Mouse (Mus musculus) mature B cell (primary cell): ENCODE measurements around the gene Gm28845.

ENCODE experiments used
- in situ Hi-C: fragments of 300-500 bp; cut with MboI; formaldehyde crosslinking; loops from 2 replicates; pipeline ENCODE4 v1.14.3; 2019

Gene Gm28845

DNA sequence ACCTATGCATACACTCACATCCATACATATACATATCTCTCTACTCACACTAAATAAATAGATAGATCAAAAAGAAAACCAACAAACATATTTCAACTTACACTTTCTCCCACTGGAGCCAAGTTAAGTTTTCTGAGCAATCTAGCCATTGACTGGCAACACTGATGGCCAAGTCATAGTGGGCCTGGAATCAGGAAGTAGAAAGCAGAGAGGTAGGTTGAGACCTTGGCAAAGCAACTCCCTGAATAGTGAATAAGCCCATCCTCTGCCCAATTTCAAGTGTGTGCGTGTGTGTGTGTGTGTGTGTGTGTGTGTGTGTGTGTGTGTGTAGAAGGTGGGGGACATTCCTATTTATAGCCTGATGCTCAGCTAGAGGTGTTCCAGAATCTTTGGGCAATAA lies at the start of gene Gm28845:
TSS of gene Gm28845 (minus strand) at position 121 of the 400 bp plus-strand sequence.
- in situ Hi-C loops: no loop called here

DNA sequence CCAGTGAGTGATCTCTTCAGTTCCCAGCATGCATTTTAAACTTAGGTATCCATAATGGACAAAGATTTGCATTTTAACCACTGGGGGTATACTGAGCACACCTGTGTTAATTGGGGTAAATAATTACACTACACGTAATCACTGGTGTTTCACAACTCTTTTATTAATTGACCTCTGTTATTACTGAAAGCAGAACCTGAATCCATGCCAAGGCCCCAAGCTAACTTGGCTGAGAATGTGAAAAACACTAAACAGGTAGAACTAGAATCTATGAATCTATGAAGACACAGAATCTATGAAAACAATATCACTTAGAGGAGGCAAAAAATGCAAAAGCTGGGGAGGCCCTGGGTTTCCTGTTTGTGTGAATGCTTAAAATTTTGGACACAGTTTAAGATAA lies 48.1 kb upstream of the Gm28845 start:
- in situ Hi-C loops: no loop called here

DNA sequence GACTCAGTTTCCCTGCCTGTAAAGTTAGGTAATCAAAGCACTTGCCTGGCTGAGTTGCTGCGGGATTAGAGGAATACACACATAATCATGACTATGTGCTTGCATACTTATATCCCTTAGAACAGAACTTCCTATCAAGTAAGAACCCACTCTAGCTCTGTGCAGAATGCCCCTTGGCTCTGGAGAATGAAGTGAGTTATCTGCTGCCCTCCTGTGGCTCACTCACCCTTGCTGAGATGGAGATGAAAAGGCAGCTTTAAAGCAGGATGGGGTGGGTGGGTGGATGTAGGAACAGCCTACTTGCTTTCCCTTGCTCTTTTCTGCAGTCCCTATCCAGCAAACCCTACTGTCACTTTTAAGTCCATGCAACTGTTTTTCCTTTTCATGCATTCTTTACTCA lies 42.9 kb upstream of the Gm28845 start:
- in situ Hi-C loops: no loop called here

DNA sequence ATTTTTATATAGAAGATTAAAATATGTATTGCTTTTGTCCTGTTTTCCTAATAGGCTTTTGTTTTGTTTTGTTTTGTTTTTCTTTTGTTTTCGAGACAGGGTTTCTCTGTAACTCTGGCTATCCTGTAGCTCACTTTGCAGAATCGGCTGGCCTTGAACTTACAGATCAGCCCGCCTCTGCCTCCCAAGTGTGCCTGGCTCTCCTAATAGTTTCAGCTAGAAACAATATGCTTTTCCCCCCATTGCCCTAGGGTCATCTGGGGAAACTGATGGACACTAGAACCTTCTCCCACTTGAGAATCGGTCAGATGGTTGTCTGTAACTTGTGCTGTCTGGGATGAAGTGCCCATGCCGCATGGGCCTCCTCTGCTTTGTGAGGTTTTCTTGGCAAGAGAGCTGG lies 36.8 kb upstream of the Gm28845 start:
- in situ Hi-C loops: no loop called here

DNA sequence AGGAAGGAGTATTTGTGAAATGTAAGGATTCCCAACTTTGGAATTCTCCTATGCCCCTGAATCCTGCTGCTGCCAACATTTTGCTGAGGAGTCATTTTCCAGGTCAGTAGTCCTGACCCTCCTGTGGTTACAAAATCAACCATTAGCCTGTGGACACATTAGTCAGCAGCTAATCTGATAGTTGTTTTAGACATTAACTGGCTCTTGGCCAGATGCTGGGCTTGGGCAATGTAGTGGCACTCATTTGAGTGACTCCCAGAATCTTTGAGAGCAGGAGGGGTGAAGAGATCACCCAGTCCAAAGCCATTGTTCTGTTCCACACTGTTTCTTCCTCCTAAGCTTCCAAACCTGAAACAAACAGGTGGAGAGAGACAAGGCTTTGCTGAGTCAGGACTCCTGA lies 35.5 kb upstream of the Gm28845 start:
- in situ Hi-C loops: no loop called here

DNA sequence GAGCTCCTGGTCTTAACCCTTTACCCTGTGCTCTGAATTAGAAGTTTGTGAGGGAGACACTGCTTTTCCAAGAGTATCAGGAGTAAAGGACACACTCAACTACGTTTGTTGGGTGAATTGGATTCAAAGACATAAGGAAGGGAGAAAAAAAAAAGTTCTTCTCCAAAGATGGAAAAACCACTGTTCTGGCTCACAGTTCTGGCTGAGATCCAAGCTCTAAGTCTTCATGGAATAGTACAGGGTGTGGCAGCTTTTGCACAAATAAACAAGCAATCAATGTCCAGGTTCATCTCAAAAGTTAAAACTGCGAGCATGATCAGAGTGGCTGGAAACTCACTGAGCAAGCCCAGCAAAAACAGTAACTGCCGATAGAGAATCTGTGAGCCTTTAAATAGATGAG lies 28.6 kb upstream of the Gm28845 start:
- in situ Hi-C loops: no loop called here

DNA sequence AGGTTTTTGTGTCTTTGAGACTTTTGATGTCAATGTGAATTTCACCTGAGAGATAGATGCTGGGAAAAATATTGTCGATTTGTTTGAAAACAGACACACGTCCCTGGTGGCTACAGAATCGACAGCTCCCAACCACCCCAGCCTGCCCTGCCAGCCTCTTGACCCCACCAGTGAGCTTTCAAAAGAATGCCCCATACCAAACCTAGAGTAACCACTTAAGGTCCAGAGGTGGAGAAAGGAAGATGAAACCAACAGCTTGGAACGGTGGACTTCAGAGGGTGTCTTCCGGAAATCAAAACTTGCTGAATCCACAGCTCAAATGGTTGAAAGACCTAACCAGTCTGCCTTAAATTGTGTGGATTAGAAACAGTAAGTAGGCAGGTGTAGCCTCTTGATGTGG lies 28.0 kb upstream of the Gm28845 start:
- in situ Hi-C loops: no loop called here

DNA sequence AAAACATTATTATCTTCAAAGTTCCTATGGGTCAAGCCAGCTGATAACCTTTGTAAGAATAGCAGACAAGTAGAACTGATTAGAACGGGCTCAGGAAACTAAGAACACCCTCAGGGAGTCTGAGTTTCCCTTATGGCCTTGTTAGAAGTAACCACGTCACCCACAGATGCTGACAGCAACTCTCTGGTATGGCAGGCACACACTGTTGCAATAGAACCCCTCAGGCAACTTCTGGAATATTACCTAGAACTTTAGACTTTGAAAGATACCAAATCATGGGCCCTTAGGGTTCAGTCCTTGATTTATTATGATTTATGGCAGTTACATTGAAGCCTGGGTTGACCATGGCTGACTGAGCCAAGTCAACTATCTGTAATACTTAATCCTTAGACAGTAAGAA lies 27.2 kb upstream of the Gm28845 start:
- in situ Hi-C loops: no loop called here

DNA sequence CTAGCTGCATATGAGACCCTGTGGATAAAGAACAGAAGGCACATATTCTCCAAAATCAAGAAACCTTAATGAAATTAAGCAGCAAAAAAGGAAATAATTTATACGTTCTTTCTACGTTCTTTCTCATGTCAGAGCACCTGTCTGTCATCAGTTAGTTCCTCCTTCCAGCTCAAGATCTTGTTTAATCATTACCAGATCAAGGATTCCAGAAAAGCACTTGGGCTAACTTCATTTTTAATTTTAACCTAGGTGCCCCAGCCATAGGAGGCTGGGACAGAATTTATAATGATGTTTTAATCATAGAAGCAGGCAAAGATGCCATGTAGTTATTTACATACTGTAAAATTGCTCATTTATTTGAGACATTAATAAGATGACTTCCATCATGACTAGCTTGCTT lies 25.4 kb upstream of the Gm28845 start:
- in situ Hi-C loops: no loop called here

DNA sequence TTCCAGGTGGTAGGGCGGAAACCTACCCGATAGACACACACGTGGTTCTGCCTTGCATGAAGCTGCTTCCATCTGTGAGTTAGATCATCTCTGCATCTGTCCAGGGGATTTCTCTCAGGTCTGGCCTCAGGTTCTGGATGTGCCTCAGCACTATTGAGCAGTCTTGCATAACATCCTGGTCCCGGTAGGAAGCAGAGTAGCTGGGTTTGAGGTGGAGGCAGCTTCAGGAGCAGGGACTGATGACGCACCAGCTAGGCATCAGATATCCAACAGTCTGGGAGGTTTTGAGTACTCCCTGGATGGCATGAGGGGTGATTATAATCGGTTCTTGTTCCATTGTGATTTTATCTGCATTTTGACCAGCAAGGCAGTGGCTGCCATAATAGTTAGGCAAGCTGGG lies 18.2 kb upstream of the Gm28845 start:
- in situ Hi-C loops: no loop called here

DNA sequence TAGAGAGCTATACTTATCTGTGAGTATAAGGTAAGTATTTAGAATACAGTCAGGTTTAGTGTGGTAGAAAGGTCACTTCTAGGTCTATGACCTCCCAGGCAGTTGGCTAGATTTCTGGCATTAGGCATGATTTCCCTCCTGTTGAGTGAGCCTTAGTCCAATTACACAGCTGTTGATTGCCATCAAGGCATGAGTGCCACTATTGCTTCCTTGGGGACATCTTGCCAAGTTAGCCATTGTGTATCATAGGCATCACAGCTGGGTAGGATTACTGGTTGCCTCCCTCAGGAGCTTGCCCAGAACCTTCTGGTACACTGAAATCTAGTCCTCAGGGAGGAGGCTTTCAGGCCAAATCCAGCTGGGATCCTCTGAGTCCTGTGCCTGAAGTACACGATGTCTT lies 13.5 kb upstream of the Gm28845 start:
- in situ Hi-C loops: no loop called here

DNA sequence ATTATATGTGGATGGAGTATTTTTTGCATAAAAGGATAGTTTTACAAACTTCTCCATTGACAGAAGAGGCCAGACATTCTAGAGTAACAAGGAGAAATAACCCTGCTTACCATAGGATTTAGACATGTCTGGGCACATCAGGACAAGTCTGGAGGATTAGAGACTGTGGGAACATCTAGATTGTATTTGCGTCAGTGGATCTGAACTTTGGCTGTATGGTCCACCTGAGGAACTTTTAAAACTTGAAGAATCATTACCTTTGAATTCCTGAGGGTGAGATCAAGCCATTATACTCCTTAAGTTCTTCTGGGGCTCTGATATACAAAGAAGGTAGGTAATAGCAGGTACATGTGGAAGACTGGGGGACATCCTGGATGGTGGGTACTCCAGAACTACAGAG lies 12.3 kb upstream of the Gm28845 start:
- in situ Hi-C loops: no loop called here

DNA sequence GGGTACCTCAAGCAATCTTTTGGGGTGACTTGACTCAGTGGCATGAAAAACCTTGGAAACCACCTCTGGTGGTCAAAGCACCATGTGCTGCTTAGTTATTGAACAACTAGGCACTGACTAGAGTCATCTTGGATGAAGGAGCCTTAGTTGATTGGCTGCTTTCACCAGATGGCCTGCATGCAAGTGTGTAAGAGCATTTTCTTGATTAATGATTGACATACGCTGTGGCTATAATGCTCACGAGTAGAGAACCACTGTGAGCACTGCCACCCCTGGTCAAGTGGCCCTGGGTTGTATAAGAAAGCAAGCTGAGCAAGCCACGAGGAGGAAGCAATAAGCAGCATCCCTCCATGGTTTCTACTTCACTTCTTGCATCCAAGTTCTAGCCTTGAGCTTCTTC lies 10.9 kb upstream of the Gm28845 start:
- in situ Hi-C loops: no loop called here

DNA sequence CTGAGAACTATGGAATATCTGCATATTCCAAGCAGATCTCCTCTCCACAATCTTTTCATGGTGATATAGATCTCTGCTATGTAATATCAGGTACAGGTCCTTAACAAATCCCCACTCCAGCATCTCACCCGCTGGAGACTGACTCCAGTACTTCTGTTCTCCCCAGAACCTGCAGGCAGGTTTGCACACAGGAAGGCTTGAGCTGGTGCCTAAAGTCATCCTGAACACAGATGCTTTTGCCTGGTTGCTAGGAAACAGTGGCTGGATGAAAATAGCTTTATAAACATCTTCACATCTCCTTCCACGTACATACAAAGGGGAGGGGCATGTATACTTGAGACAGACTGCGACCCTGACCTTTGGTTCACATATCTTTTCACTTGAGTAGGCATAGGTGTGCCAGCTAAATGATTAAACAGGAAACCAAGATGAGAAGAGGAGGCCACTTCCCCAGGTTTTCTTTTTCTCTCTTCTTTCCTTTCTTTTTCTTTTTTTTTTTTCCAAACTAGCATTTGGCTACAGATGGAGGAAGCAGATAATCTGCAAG lies 10.3 kb upstream of the Gm28845 start:
- in situ Hi-C loops: no loop called here

DNA sequence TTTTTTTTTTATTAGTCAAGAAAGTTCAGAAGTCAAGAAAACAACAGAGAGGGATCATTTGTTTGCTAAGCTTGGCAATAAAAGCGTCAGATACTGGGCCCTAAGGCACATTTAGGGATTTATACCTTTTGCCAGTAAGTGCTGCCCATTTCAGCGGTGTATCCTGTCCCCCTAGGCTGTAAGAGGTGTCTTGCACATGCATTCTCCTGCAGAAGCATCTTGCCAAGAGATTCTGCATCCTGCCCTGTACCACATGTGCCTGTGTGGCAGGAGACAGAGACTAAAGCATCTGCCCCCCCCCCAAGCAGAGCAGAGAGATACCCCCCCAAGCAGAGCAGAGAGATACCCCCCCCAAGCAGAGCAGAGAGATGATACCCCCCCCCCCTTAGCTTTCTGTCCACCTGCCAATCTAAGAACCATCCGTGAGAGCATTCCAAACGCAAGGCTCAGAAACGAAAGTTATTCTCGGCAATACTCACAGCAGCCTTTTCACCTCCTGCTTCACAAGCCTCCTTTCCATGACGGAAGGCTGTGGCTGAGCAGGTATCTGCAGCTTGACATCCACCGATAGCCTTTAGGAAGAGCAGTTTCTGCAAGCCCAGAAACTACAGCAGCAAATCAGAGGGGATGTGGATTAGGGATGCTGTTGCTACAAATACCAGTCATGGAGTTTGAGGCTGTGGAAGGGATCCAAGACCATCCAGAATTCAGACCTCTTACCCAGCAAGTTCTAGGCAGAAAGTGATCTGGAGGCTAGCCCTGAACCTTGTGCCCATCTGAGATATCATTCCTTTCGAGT lies 3.4 kb upstream of the Gm28845 start, which contains the start of gene D630023F18Rik:
TSS of gene D630023F18Rik (minus strand) at position 641 of the 799 bp plus-strand sequence.
- in situ Hi-C loops: no loop called here

DNA sequence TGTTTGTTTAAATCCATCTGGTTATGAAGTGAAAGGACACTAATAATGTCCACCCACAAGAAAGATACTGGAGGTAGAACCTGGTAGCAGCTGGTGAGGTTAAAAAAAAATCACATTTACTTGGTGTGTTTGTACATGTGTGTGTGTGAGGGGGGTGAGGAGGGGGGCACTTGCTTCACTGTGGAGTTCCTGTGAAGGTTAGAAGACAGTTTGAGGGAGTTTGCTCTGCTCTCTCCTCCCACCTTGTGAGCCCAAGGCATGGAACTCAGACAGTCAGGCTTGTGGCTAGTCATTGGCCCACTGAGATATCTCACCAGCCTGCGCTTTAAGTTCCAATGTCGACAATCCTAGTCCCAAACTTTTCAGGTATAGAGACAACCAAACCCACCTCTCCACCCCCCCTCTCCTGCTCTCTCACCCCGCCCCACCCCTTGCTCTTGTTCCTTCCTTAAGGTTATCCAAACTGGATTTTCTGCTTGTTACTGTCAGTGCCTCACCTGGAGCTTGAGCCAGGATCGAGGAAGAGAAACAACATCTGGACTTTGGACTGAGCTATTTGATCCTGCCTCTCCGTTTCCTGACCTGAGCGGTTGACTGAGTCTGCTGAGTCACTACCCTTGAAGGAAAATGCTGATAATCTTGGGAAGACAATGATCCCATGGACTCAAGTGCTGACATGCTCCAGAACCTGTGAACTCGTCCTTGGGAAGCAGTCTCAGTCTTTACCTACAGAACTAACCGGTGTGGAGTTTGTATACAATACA lies 1.0 kb downstream of the Gm28845 start:
- in situ Hi-C loops: no loop called here

DNA sequence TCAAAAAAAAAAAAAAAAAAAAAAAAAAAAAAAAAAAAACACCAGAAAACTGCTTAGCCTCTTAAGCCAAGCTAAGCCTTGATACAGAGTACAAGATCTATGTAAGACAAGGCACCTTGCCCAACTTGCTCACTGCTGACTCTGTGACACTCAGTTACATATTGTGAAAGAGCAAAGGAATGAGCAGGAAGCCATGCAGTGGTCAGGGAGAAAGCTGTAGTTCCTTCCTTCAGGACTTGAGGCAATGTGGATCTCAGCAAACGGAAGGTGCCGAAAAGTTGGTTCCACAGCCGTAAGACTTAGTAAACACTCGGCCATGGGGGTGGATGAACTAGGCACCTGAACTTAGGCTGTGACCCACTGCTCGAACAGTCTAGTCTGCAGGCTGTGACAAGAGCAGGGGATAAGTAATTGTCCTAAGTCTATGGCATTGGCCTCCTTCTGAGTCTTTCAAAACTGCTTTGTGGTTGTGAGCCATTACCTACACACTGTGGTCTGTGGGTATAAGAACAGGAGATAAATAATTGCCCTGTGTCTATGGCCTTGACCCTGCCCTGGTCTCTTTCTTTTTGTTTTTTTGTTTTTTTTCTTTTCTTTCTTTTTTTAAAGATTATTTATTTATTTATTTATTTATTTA lies 5.7 kb downstream of the Gm28845 start:
- in situ Hi-C loops: no loop called here

DNA sequence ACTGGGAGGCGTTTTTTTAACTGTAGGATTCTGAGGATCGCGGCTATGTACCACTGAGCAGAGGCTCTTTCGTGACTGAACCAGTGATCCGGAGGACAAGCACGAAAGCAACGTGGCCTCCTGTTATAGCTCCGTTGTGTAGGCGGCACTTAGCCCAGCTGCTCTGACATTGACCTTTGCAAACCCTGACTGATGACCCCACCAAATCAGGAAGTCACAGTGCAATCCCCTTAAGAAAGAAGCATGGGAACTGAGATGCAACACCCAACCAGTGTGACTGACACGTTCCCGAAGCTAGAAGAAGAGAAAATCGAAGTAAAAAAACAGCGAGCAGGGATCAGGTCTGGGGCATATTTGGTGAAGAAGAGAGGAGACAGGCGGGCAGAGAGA lies 6.6 kb downstream of the Gm28845 start:
- in situ Hi-C loops: no loop called here

DNA sequence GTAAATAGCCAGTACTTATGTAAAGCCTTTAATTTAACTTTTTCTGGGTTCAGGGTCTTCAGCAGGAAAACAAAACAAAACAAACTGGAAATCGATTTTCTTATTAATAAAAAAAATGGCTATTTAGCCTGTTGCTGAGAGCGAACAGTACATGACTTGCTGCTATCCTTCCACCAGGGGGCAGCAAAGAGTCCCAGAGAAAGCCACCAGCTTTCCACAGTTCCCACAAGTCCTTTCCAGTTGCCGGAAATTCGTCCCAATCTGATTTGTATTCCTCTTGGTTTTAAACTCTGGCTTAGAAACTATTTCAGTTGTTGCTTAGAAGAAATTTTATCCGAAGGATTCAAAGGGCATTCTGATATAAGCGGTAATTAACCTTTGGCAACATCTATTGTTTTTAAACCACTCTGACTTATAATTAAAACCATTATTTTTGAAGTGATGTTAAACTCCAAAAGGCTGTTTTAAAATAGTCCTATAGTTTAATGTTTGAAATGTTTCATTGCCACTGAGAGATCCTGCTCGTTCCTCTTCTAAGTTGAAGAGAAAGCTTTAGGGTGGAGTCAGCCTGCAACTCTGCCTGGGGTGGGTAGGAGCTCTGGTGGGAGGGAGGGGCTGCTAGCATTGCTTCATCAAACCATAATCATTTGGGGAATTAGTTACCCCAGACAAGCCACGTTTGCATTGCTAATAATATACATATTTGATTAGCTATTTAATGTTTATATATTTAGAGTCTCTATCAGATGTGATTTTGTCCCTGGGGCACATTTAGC lies 7.1 kb downstream of the Gm28845 start:
- in situ Hi-C loops: no loop called here

DNA sequence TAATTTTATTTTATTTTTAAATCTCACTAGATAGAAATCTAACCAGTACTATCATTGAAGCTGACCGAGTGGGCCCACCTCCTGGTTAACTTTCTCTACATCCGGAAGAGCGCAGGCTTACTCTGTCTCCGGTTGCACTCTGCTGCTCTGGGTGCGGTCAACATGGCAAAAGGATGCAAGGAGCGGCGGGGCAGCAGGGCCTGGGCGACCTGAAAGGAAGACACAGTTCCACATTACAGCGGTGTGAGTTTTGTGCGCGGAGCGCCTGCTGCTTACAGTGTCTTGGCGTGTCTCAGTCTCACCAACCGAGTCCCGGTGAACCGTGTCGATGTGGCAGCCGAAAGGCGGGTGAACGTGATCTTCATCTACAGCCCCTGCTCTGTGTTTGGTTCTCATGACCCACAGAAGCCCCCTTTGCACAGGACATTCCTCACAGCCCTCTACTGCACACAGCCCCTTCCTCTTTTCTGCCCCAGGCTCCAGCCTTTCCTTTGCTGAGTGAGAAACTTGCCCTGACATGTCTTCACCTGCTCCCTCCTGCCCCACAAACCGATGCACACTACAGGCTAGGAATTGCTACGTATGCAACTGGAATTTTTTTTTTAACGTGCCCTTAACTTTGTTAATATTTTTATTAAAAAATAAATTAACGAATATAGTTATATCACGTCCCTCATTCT lies 9.5 kb downstream of the Gm28845 start:
- in situ Hi-C loops: no loop called here

DNA sequence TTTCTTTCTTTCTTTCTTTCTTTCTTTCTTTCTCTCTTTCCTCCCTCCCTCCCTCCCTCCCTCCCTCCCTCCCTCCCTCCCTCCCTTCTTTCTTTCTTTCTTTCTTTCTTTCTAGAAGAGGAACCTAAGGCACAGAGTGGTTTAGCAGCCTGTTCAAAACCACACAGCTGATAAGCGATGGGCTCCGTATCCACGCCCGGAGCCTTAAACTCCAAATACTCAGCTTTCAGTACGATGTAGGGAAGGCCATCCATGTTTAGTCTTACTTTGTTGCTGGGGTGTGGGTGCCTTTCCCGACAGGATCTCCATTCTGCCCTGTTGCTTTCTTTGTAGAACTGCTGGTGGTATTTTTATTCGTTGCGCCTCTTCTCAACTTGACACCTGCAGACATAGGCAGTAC lies 10.2 kb downstream of the Gm28845 start:
- in situ Hi-C loops: no loop called here
